Mouse (Mus musculus) liver, postnatal 0 days (tissue): ENCODE measurements around the gene Mlana. TPM values are rescaled to one million over a fixed set of nuclear protein-coding genes. Genes with fewer than 3 reads are reported as not detected.

Source experiments
- ATAC-seq: fragments of 200-750 bp; cut with Nextera tagmentation; 2 replicates; pipeline ENCODE4 v1.8.0; 2017; ENCODE audit warnings: mild to moderate bottlenecking, moderate library complexity
- DNase-seq: peaks from one replicate; pipeline ENCODE4 v3.0.0-alpha.2; 2016
- H3K27ac ChIP-seq: fragments of 300-500 bp; sonication (generic); 2 replicates; pipeline ENCODE4 v1.5.1; 2014; ENCODE audit warnings: antibody characterized with exemption, moderate library complexity, mild to moderate bottlenecking, low read depth
- H3K27me3 ChIP-seq: fragments of 300-500 bp; sonication (generic); 2 replicates; pipeline ENCODE4 v1.6.1; 2014; ENCODE audit warnings: low read length, control low read depth, mixed read lengths; ENCODE audit not compliant: insufficient read depth
- H3K36me3 ChIP-seq: fragments of 300-500 bp; sonication (generic); replicated peaks from 2 replicates; pipeline ENCODE4 v1.6.1; 2014; ENCODE audit warnings: mild to moderate bottlenecking, control low read depth, low read length, moderate library complexity, mixed read lengths; ENCODE audit not compliant: insufficient read depth
- H3K4me1 ChIP-seq: fragments of 300-500 bp; sonication (generic); 2 replicates; pipeline ENCODE4 v1.6.1; 2014; ENCODE audit warnings: antibody characterized with exemption, mild to moderate bottlenecking, control low read depth; ENCODE audit not compliant: insufficient read depth
- H3K4me2 ChIP-seq: fragments of 300-500 bp; sonication (generic); 2 replicates; pipeline ENCODE4 v1.6.1; 2014; ENCODE audit warnings: low read depth, mild to moderate bottlenecking, low read length, moderate library complexity, mixed read lengths
- H3K4me3 ChIP-seq: fragments of 300-500 bp; sonication (generic); 2 replicates; pipeline ENCODE4 v1.5.1; 2014; ENCODE audit warnings: low read depth, low read length
- H3K9ac ChIP-seq: fragments of 300-500 bp; sonication (generic); replicated peaks from 2 replicates; pipeline ENCODE4 v1.6.1; 2014; ENCODE audit warnings: mild to moderate bottlenecking, moderate library complexity
- H3K9me3 ChIP-seq: fragments of 300-500 bp; sonication (generic); 2 replicates; pipeline ENCODE4 v1.6.1; 2016; ENCODE audit warnings: mild to moderate bottlenecking, control low read depth, low read length, mixed read lengths
- CTCF ChIP-seq: sonication (generic); IDR thresholded peaks from 2 replicates; pipeline ENCODE4 v1.5.1; 2016; ENCODE audit warnings: antibody characterized with exemption, low read depth
- EP300 ChIP-seq: IDR thresholded peaks from 2 replicates; pipeline ENCODE4 v1.6.1; 2016; ENCODE audit warnings: antibody characterized with exemption, low read depth, mild to moderate bottlenecking
- WGBS: fragments of 180-500 bp; shearing (Covaris S2); extraction: QIAGEN DNeasy Blood & Tissue Kit; methylation state at CpG from one replicate; pipeline ENCODE4 v1.1.7; 2014; ENCODE audit not compliant: insufficient replicate concordance; 5-methylcytosine and 5-hydroxymethylcytosine counted together
- polyA plus RNA-seq: library from polyadenylated mRNA; unstranded; fragments of >200 nt; fragmentation: Nextera tagmentation; extraction: Ambion mirVana; gene quantifications from 2 replicates; pipeline ENCODE4 v1.2.1, GENCODE M21; 2015

Gene Mlana
- polyA plus RNA-seq: not detected in 2 replicates

DNA sequence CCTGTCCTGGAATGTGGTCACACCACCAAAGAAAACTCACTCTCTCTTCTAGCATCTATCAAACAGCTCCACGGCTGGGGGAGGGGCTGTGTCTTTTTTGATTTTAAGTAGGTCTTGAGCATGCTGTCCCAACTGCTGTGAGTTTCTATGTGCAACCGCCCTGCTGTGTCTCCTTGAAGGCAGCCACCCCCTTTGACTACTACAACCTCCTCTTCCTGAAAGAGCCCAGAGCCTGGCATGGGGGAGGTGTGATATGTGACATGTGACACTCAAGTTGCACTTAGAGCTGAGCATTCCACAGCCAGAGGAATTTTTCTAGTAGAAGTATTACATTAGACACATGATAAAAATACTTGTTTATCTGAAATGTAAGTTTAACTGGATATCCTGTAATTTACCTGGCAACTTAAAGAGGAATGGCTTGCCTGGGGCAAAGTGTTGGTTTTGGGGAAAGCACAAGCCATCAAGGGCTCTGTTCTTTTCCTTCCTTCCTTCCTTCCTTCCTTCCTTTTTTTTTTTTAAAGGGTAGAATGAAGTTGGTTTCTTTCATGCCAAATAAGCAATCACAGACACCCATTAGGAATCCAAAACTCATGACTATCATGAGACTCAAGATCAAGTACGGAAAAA, at the start of gene Mlana:
Mlana (plus strand) TSS at position 580 of the 630 bp plus-strand sequence.
- no peak within 1 kb of the TSS for H3K4me2 ChIP-seq
- no peak within 1 kb of the TSS for H3K4me3 ChIP-seq
- H3K9ac ChIP-seq: no peak within 1 kb of the TSS
- DNase-seq (no peak), ATAC-seq (no peak)
- no peaks in the 10 kb centered on the region for H3K9me3 ChIP-seq
- H3K4me1 ChIP-seq: no peaks in the 10 kb centered on the region
- no peak for TF ChIP-seq CTCF
- no peak for TF ChIP-seq EP300
- H3K27me3 ChIP-seq: no peaks in the 10 kb centered on the region
- 44% methylated on average over 3 of the region's 3 CpGs for WGBS
- H3K27ac ChIP-seq: no peak within 1 kb of the TSS
- no peaks in the 10 kb centered on the region for H3K36me3 ChIP-seq

- ATAC-seq: no peak; the same call in 1 of the 2 replicates
- no peak overlapping the region for H3K27ac ChIP-seq
- DNase-seq: no peak
- H3K36me3 ChIP-seq: peaks cover 14% of the 10 kb centered on the region
- WGBS: 33% methylated on average over 4 of the region's 4 CpGs
- H3K4me1 ChIP-seq: peaks cover 10% of the 10 kb centered on the region
- H3K9ac ChIP-seq: no peak overlapping the region
- no peaks in the 10 kb centered on the region for H3K27me3 ChIP-seq
- H3K4me2 ChIP-seq: peak overlapping the region; percentile 73
- H3K4me3 ChIP-seq: no peak overlapping the region; the same call in 1 of the 2 replicates
- H3K9me3 ChIP-seq: no peaks in the 10 kb centered on the region; the same call in 1 of the 2 replicates
- TF ChIP-seq CTCF (no peak), EP300 (no peak)
These were observed 49.1 kb upstream of the Mlana start for GRCm38 (mm10) chr19:29648550-29648914.

- 72% methylated on average over 1 of the region's 1 CpGs for WGBS
- TF ChIP-seq EP300: peak; percentile 89
- TF ChIP-seq CTCF: no peak
- H3K9me3 ChIP-seq: no peaks in the 10 kb centered on the region; the same call in 1 of the 2 replicates
- no peaks in the 10 kb centered on the region for H3K27me3 ChIP-seq
- DNase-seq (no peak), ATAC-seq (no peak)
- peaks cover 6% of the 10 kb centered on the region for H3K36me3 ChIP-seq
- H3K27ac ChIP-seq: no peak overlapping the region
- H3K4me3 ChIP-seq: no peak overlapping the region
- no peak overlapping the region for H3K4me2 ChIP-seq
- peaks cover 10% of the 10 kb centered on the region for H3K4me1 ChIP-seq
- H3K9ac ChIP-seq: no peak overlapping the region
These were observed 47.9 kb upstream of the Mlana start for GRCm38 (mm10) chr19:29649683-29650082.

DNA sequence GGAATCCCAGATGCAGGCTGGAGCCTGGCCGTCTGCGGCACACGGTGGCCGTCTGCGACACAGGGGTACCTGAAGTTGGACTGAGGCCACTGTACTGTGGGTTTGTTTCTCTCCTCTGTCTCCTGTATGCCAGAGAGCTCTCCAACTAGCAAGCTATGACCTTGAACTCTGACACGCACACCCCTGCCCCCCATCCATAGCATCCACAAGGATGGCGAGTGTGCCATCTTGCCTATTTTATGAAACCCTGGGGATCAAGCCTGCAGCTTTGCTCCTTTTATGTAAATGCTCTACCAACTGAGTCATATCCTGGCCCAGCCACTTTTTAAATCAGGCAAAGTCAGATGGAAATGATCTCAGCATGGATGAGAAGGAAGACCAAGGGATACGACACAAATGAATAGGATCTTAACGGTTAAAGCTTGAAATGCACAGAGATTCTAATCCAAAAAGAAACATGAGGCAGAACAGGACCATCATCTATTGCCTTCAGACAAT, 43.8 kb upstream of the Mlana start:
- Histone ChIP-seq H3K9me3 (no peaks in the 10 kb centered on the region), H3K4me1 (peaks cover 8% of the 10 kb centered on the region), H3K27me3 (no peaks in the 10 kb centered on the region), H3K4me3 (no peak overlapping the region), H3K4me2 (no peak overlapping the region), H3K27ac (no peak overlapping the region), H3K36me3 (no peaks in the 10 kb centered on the region), H3K9ac (no peak overlapping the region)
- WGBS: 83% methylated on average over 9 of the region's 9 CpGs
- ATAC-seq (no peak), DNase-seq (no peak)
- TF ChIP-seq EP300 (no peak), CTCF (no peak)

DNA sequence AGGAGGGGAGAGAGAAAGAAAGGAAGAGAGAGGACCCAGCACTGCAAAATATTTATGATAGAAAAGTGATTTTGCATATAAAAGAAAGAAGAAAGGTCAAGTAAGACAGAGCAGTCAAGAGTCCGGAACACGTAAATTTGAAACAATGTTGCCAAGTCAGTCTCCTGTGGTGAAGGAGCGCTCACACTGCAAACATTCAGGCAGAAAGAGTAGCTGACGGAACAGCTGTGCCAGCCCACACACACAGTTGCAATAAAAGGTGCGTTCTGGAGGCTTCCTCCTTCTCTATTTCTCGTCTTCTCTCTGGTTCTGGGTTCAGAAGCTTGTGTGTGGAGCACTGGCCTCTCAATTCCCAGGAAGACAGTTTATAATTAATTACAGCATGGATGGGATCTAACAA, 42.5 kb upstream of the Mlana start:
- 66% methylated on average over 6 of the region's 6 CpGs for WGBS
- DNase-seq (no peak), ATAC-seq (no peak)
- H3K9me3 ChIP-seq: no peaks in the 10 kb centered on the region
- H3K4me2 ChIP-seq: no peak overlapping the region
- no peak overlapping the region for H3K27ac ChIP-seq
- no peaks in the 10 kb centered on the region for H3K36me3 ChIP-seq
- TF ChIP-seq CTCF (no peak), EP300 (no peak)
- no peak overlapping the region for H3K4me3 ChIP-seq
- H3K4me1 ChIP-seq: no peaks in the 10 kb centered on the region; the same call in 1 of the 2 replicates
- H3K27me3 ChIP-seq: no peaks in the 10 kb centered on the region
- no peak overlapping the region for H3K9ac ChIP-seq

- Histone ChIP-seq H3K4me2 (no peak overlapping the region), H3K27ac (no peak overlapping the region), H3K4me3 (no peak overlapping the region), H3K36me3 (no peaks in the 10 kb centered on the region), H3K4me1 (no peaks in the 10 kb centered on the region), H3K9me3 (no peaks in the 10 kb centered on the region), H3K9ac (no peak overlapping the region), H3K27me3 (no peaks in the 10 kb centered on the region)
- 79% methylated on average over 4 of the region's 4 CpGs for WGBS
- no peak for TF ChIP-seq EP300
- TF ChIP-seq CTCF: no peak
- ATAC-seq: no peak
- DNase-seq: no peak
These were observed 41.6 kb upstream of the Mlana start for GRCm38 (mm10) chr19:29656029-29656428.
